Mouse (Mus musculus): ENCODE data around the gene Sh3pxd2a.

DNA sequence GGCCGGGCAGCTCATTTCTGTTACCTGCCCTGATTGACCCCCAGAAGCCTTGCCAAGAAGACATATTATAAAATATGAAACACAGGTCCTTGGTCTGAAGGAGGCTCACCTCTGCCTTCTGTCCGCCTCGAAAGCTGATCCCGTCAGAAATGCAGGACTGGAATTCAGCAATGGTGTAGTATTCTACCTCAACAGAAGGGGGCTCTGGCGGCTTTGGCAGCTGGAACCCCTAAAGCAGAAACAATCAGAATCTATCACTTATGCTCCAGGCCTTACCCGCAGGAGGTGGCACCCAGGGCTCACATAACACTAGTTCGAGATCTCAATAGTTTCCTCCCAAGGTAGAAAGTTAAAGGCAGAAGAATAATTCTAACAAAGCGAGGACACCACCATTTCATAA, 194.5 kb downstream of the Sh3pxd2a start:
- TF ChIP-seq CTCF (conservative IDR thresholded peaks at IDR 0.05; ENCODE audit: low read length) = peak; percentile 48
- no peak for TF ChIP-seq POU5F1 (IDR thresholded peaks at IDR 0.05; ENCODE audit: borderline replicate concordance, low read length)
